Mouse (Mus musculus): ENCODE measurements around the gene Gm21244. TPM values are rescaled to one million over a fixed set of nuclear protein-coding genes. Genes with fewer than 3 reads are reported as not detected.
"Not testable (repeated sequence)": the region's sequence is repeated elsewhere in the genome, so short reads cannot be mapped to it uniquely, and the experiment has no call there.

Gene Gm21244
- polyA plus RNA-seq (2015; fragmentation: Nextera tagmentation; extraction: Ambion mirVana) = not detected in 2 replicates

GRCm38 (mm10) chrY:7169193-7169592 lies at the start of gene Gm21244:
Gene Gm21244, minus strand, starts transcription at chrY:7169293.
- H3K4me3 ChIP-seq (replicated peaks); H3K36me3 ChIP-seq; H3K4me1 ChIP-seq (replicated peaks); H3K9me3 ChIP-seq; H3K27me3 ChIP-seq; ATAC-seq; H3K4me2 ChIP-seq (replicated peaks); H3K9ac ChIP-seq (replicated peaks); H3K27ac ChIP-seq: not testable (repeated sequence)
- no CpG with 5 or more reads among the region's 3 CpGs for WGBS

Other genes with a start within 250 kb of the Gm21244 start
- gene Gm28998, start 84.5 kb upstream of the Gm21244 start, polyA plus RNA-seq (2015; fragmentation: Nextera tagmentation; extraction: Ambion mirVana) = not detected in 2 replicates
- not detected in 2 replicates for gene Gm21788, start 235.7 kb upstream of the Gm21244 start, polyA plus RNA-seq (2015; fragmentation: Nextera tagmentation; extraction: Ambion mirVana)

All from midbrain, embryonic 13.5 days (tissue).